Mouse (Mus musculus): ENCODE measurements at regions not wholly inside any gene's neighbourhood (a gene's known extent, or its start where the extent isn't known, plus 50 kb on each side); places are given as distances from the start of the nearest gene placed in this dataset.

DNA sequence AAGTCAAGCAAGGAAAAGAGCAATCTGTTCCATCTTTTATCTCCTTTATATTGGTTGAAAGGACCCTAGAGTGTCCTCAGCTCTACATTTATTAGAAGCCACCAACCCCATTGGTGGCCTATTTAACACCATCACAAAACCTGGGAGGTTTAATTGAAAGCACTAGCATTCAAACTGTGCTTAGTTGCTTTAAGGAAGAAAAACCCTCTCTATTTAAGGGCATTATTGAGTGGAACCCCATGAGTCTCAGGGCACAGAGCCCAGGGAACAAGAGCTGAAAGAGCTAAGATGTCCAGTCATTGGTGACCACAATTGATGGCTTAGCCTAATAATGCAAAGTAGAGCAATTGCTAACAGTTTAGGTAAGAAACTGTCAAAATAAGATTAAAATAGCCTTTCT, 72.6 kb upstream of the Btbd3 start:
- no peaks in the 10 kb centered on the region for H3K9me3 ChIP-seq (replicated peaks)
- no peak for ATAC-seq (replicated peaks; ENCODE audit: low FRiP score)
- H3K36me3 ChIP-seq = no peaks in the 10 kb centered on the region
- no peaks in the 10 kb centered on the region for H3K4me1 ChIP-seq
- H3K9ac ChIP-seq = no peak overlapping the region
- no peaks in the 10 kb centered on the region for H3K27me3 ChIP-seq
- no peak overlapping the region for H3K27ac ChIP-seq
- no peak overlapping the region for H3K4me2 ChIP-seq
- no peak overlapping the region for H3K4me3 ChIP-seq (replicated peaks)

GRCm38 (mm10) chr2:138184866-138185265, 71.5 kb upstream of the Btbd3 start:
- ATAC-seq (replicated peaks; ENCODE audit: low FRiP score) = no peak
- 40% methylated on average over 2 of the region's 2 CpGs for WGBS
- H3K27ac ChIP-seq = no peak overlapping the region

DNA sequence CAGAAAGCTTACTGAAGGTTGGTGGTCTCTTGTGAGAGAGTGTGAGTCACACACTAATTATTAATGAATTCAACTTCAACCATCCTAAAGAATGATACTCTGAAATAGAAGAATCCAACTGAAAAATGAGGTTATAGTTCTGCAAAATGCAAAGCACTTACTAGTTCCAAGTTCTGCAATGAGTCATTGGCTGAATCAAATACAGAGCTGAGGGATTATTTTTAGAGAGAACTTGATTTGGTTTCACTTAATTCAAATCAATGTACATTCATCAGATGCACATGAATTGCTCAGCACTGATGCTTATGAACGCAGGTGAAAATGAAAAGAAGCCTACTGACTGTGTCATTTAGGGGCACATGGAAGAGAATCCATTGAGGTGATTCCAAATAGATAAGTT, 69.7 kb upstream of the Btbd3 start:
- Histone ChIP-seq H3K36me3 (no peaks in the 10 kb centered on the region), H3K4me1 (no peaks in the 10 kb centered on the region), H3K9ac (no peak overlapping the region), H3K4me3 (replicated peaks) (no peak overlapping the region), H3K27ac (no peak overlapping the region), H3K4me2 (no peak overlapping the region), H3K27me3 (no peaks in the 10 kb centered on the region), H3K9me3 (replicated peaks) (no peaks in the 10 kb centered on the region)
- WGBS = 93% methylated on average over 1 of the region's 1 CpGs
- no peak for ATAC-seq (replicated peaks; ENCODE audit: low FRiP score)

More at GRCm38 (mm10) chr2:138184866-138185265, 71.5 kb upstream of the Btbd3 start:
- H3K36me3 ChIP-seq = no peaks in the 10 kb centered on the region
- H3K9me3 ChIP-seq (replicated peaks) = no peaks in the 10 kb centered on the region
- no peaks in the 10 kb centered on the region for H3K4me1 ChIP-seq
- no peaks in the 10 kb centered on the region for H3K27me3 ChIP-seq
- no peak overlapping the region for H3K4me3 ChIP-seq (replicated peaks)
- H3K9ac ChIP-seq = no peak overlapping the region
- no peak overlapping the region for H3K4me2 ChIP-seq

DNA sequence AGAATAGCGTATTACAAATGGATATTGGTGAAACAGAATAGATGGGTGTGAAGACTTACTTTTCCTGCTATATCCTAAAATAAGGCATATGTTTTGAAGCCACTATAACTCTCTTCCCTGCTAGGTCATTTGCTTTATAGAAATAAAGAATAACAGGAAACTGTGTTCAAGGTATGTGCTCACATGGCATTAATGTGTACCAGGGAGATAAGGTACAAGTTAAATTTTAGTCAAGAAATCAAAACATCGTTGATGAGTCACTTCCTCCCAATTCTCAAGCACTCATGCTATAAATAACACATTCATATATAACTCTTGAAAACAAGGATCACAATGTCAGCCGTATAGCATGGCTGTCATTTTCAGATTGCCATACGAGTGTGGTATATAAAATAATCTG, 62.8 kb upstream of the Btbd3 start:
- H3K36me3 ChIP-seq = no peaks in the 10 kb centered on the region
- 69% methylated on average over 4 of the region's 4 CpGs for WGBS
- ATAC-seq (replicated peaks; ENCODE audit: low FRiP score) = peak; percentile 43; the same call in 1 of the 2 replicates

GRCm38 (mm10) chr2:138199016-138199415, 57.3 kb upstream of the Btbd3 start:
- H3K9ac ChIP-seq = no peak overlapping the region
- 64% methylated on average over 4 of the region's 4 CpGs for WGBS
- H3K27ac ChIP-seq = no peak overlapping the region
- H3K27me3 ChIP-seq = no peaks in the 10 kb centered on the region
- H3K4me1 ChIP-seq = no peaks in the 10 kb centered on the region
- H3K4me3 ChIP-seq (replicated peaks) = no peak overlapping the region
- no peak for ATAC-seq (replicated peaks; ENCODE audit: low FRiP score)
- H3K4me2 ChIP-seq = no peak overlapping the region
- no peaks in the 10 kb centered on the region for H3K9me3 ChIP-seq (replicated peaks)
- no peaks in the 10 kb centered on the region for H3K36me3 ChIP-seq

More for the DNA sequence above, 62.8 kb upstream of the Btbd3 start:
- no peak overlapping the region for H3K27ac ChIP-seq
- H3K27me3 ChIP-seq = no peaks in the 10 kb centered on the region
- H3K9me3 ChIP-seq (replicated peaks) = no peaks in the 10 kb centered on the region
- no peak overlapping the region for H3K4me3 ChIP-seq (replicated peaks)
- H3K9ac ChIP-seq = no peak overlapping the region
- H3K4me1 ChIP-seq = no peaks in the 10 kb centered on the region
- no peak overlapping the region for H3K4me2 ChIP-seq
